Mouse (Mus musculus) embryo, embryonic 10 days (tissue): ENCODE results near the gene Rhox12.

Experiments used
- DNase-seq: peaks from one replicate; pipeline ENCODE4 v3.0.0-alpha.2; 2015; ENCODE audit warnings: low spot score

Rhox12 gene

DNA sequence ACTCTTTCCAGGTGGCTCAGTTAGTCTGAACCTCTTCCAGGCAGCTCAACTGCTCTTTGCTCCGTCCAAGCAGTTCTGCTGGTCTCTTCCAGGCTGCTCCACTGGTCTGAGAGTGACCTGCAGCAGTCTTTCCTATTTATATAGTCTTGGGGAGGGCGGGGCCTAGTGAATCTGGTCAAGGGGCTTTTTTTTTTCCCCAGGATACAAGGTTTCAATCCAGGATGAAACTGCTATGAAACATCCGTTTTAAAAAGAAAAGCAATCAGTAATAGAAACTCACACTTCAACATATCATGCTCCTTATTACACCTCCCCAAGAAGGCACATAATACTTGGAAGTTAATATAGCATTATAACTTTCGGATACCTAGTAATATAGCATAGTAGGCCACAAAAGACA, at the start of gene Rhox12:
Gene Rhox12 (minus strand): TSS at position 101 of the 400 bp plus-strand sequence.
- no peak for DNase-seq

DNA sequence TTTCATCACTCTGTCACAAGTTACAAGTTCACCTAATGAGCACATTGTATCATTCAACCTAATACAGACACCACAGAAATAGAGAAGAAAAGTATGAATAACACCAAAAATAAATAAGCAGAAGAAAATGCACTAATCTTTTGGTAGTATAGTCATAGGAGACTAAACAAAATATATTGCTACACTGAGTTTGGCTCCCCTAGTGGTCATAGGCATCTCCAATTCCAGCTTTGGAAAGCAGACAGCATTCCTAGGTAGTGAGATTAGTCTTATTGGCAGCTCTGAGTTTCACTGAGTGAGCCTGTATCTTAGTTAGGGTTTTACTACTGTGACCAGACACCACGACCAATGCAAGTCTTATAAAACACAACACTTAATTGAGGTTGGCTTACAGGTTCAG, 48.4 kb upstream of the Rhox12 start:
- no peak for DNase-seq

DNA sequence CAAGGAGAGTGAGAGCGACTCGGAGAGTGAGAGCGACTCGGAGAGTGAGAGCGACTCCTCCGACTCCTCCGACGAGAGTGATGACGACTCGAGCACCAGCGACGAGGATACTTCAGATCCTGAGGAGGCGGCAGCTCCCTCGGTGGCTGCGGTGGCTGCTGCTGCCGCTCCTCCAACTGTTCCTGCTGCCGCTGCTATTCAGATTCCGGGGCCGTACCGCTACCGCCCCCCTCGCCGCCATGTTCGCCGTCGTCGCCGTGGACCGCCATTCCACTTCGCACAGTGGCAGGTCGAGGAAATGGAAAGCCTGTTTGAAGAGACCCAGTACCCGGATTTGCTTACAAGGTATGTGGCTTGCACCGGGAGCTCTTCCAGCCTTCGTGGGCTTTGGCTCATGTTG, 10.8 kb upstream of the Rhox12 start:
- DNase-seq: no peak

DNA sequence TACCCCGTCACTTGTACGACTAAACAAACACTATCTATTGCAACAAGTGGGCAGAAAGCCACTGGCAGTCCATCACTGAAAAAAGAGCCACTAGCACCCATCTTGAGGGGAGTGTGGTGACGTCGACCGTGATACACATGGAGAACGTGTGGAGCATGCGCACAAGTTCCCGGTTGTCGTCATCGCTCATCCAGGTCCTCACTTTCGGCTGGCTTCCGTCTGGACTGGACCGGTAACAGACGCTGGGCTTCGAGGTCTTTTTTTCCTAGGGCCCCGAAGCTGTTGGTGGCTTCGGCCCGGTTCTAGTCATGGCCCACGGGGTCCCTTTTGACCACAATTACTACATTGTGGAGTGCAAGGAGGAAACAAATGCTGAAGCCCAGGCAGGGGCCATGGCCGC, 10.3 kb upstream of the Rhox12 start, which contains the start of gene Rhox13:
Gene Rhox13 (plus strand): TSS at position 238 of the 400 bp plus-strand sequence.
- no peak for DNase-seq

DNA sequence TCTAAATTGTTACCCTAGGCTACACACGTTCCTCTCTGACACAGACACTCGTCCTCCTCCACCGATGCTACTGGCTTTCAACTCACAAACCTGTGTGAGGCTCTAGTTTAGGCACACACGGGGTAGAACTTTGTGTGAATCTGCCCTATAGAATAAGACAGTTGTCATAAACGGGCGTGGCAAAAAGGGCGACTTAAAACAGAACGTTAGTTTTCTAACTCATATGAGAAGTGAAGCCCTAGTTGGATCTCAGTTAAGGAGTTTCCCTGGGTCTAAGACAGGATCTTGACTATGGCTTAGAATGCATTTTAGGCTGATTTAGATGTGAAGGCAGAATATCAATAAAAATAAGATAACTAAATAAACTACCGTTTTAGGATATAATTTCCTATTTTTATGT, 25.7 kb downstream of the Rhox12 start, which contains the start of gene Rhox11:
Gene Rhox11 (minus strand): TSS at position 101 of the 400 bp plus-strand sequence.
- no peak for DNase-seq

DNA sequence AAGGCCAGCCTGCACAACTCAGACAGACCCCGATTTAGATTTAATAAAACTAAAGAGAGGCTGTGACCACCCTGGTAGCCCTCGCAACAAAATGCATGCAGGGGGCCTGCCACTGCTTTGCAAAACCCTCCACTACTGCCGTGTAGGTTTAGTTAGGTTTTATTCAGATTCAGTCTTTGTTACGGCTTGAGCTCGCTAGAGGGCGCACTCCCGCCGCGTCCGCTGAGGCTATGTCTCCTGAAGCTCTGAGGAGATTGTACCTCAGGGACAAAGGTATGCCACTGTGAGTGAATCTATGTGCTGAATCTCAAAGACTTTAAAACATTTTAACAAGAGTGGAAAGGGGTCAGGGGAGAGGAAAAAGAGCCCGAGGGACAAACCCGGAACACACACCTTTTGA, 26.5 kb downstream of the Rhox12 start:
- DNase-seq: peak; percentile 60

DNA sequence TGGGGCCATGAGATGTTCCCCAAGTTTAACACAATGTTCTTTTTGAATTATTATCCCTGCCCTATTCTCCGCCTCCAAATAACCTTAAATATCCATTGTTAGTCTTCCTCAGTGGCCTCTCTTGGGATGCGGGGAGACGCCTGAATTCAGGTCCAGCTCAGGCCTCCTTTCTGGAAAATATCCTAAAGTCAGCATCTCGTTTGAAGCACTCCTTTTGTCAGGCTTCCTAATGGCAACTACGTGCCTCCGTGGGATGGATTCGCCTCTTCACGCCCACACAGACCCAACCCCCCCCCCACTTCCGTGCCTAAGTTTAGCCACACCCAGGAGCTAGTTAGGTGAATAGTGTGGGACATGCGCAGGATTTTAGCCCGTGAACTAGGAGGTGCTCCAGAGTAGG, 44.5 kb downstream of the Rhox12 start, which contains the start of gene Rhox10:
Gene Rhox10 (plus strand): TSS at position 301 of the 400 bp plus-strand sequence.
- no peak for DNase-seq

DNA sequence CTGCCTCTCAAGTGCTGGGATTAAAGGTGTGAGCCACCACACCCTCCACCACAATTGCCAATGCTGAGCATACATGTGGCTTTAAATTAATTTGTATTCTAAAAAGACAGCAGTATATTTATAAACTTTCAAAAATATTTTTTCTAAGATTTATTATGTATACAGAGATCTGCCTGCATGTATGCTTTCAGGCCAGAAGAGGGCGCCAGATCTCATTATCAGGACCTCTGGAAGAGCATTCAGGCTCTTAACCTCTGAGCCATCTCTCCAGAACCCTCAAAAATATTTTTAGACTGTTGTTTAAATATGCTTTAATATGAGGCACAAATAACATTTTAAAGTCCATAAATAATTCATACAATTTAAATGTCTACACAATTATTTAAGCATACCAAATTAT, 49.2 kb downstream of the Rhox12 start:
- peak; percentile 16 for DNase-seq
